Mouse (Mus musculus): ENCODE data around the gene Depp1.

Depp1 gene

GRCm38 (mm10) chr6:116693639-116694038 is 43.2 kb downstream of the Depp1 start:
- no peak for DNase-seq

GRCm38 (mm10) chr6:116694346-116694745 is 43.9 kb downstream of the Depp1 start:
- no peak for DNase-seq

GRCm38 (mm10) chr6:116697413-116697812 is 47.0 kb downstream of the Depp1 start:
- no peak for DNase-seq

- DNase-seq, result no peak
Measured at GRCm38 (mm10) chr6:116697896-116698425, 47.6 kb downstream of the Depp1 start.

- no peak for DNase-seq
Measured at GRCm38 (mm10) chr6:116700821-116701220, 50.4 kb downstream of the Depp1 start.
